Mouse (Mus musculus) erythroblast, embryonic 14.5 days (primary cell): Measurements from ENCODE around the gene Kcns1.

ENCODE experiments used
- GATA1 ChIP-seq: IDR thresholded peaks from 2 replicates; pipeline ENCODE4 v1.6.1; 2012; ENCODE audit warnings: low read length, inconsistent platforms, mixed read lengths
- TAL1 ChIP-seq: IDR thresholded peaks from 3 replicates; pipeline ENCODE4 v1.6.1; 2012; ENCODE audit warnings: low read length, inconsistent platforms, mixed read lengths

GRCm38 (mm10) chr2:164158838-164159237, 12.1 kb downstream of the Kcns1 start:
- TF ChIP-seq GATA1: no peak
- TF ChIP-seq TAL1: no peak
